Mouse (Mus musculus): ENCODE data around the gene Mecom. TPM values are rescaled to one million over a fixed set of nuclear protein-coding genes. Genes with fewer than 3 reads are reported as not detected.
"Not testable (repeated sequence)": the region's sequence is repeated elsewhere in the genome, so short reads cannot be mapped to it uniquely, and the experiment has no call there.

Mecom gene
- polyA plus RNA-seq (2014; fragmentation: Nextera tagmentation; extraction: Ambion mirVana), result 32.7 and 37.1 TPM in 2 replicates

DNA sequence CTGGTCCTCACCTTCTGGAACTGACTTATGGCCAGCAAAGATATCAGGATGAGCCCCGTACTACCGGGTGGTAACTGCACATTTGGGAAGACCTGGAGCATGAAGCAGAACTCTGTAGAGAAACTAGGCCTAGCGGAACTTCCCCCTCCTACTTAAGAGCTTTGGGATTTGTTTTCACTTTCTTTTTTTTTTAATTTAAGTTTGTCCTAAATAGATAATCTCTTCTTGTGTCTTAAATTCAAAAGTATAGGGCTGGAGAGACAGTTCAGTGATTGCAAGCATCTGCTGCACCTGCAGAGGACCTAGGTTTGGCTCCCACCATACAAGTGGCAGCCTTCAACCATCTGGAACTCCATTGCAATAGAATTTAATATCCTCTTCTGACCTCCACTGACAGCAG lies at the start of gene Mecom:
Gene Mecom, minus strand, starts transcription at position 101 of the 400 bp plus-strand sequence.
- ATAC-seq (ENCODE audit: low FRiP score), result no peak
- H3K27ac ChIP-seq (ENCODE audit: low read depth, low read length), result no peak within 1 kb of the TSS

GRCm38 (mm10) chr3:30597271-30597670 lies 49.5 kb upstream of the Mecom start:
- no peak overlapping the region for H3K9ac ChIP-seq (ENCODE audit: low read length)
- H3K4me1 ChIP-seq (ENCODE audit: control insufficient read depth, insufficient read depth, low read length), result no peaks in the 10 kb centered on the region; the same call in 1 of the 2 replicates
- no peak overlapping the region for H3K27ac ChIP-seq (ENCODE audit: low read depth, low read length)
- DNase-seq (ENCODE audit: low spot score, missing footprints) (no peak), ATAC-seq (ENCODE audit: low FRiP score) (no peak)
- H3K4me3 ChIP-seq (ENCODE audit: low read depth, low read length), result no peak overlapping the region
- no peaks in the 10 kb centered on the region for H3K27me3 ChIP-seq (ENCODE audit: control insufficient read depth, insufficient read depth, low read length)
- H3K9me3 ChIP-seq (ENCODE audit: control insufficient read depth, low read length), result no peaks in the 10 kb centered on the region
- no peak overlapping the region for H3K4me2 ChIP-seq
- H3K36me3 ChIP-seq (ENCODE audit: control insufficient read depth, insufficient read depth, low read length), result no peaks in the 10 kb centered on the region
- WGBS, result 78% methylated on average over 7 of the region's 7 CpGs

More for the DNA sequence above, at the start of gene Mecom:
- H3K4me1 ChIP-seq (ENCODE audit: control insufficient read depth, insufficient read depth, low read length), result no peaks in the 10 kb centered on the region
- no peak within 1 kb of the TSS for H3K4me3 ChIP-seq (ENCODE audit: low read depth, low read length)
- H3K27me3 ChIP-seq (ENCODE audit: control insufficient read depth, insufficient read depth, low read length), result no peaks in the 10 kb centered on the region
- H3K9me3 ChIP-seq (ENCODE audit: control insufficient read depth, low read length), result no peaks in the 10 kb centered on the region
- no peak for DNase-seq (ENCODE audit: low spot score, missing footprints)
- WGBS, result 84% methylated on average over 3 of the region's 3 CpGs
- H3K9ac ChIP-seq (ENCODE audit: low read length), result no peak within 1 kb of the TSS
- H3K4me2 ChIP-seq, result no peak within 1 kb of the TSS
- no peaks in the 10 kb centered on the region for H3K36me3 ChIP-seq (ENCODE audit: control insufficient read depth, insufficient read depth, low read length)

- WGBS, result under 1% methylated on average over 62 of the region's 62 CpGs
- H3K9me3 ChIP-seq (ENCODE audit: control insufficient read depth, low read length), result no peaks in the 10 kb centered on the region
- peak overlapping the region; percentile 70 for H3K4me2 ChIP-seq
- peak; percentile 82 for ATAC-seq (ENCODE audit: low FRiP score)
- peak; percentile 96 for DNase-seq (ENCODE audit: low spot score, missing footprints)
- H3K27ac ChIP-seq (ENCODE audit: low read depth, low read length), result 0 out of 2 replicates have a peak overlapping the region, but pooled peaks have one; percentile 35
- H3K36me3 ChIP-seq (ENCODE audit: control insufficient read depth, insufficient read depth, low read length), result no peaks in the 10 kb centered on the region
- no peaks in the 10 kb centered on the region; the same call in 1 of the 2 replicates for H3K4me1 ChIP-seq (ENCODE audit: control insufficient read depth, insufficient read depth, low read length)
- H3K27me3 ChIP-seq (ENCODE audit: control insufficient read depth, insufficient read depth, low read length), result no peaks in the 10 kb centered on the region
- H3K9ac ChIP-seq (ENCODE audit: low read length), result peak overlapping the region; percentile 80
- peak overlapping the region; percentile 67 for H3K4me3 ChIP-seq (ENCODE audit: low read depth, low read length)
These were observed 47.5 kb upstream of the Mecom start for GRCm38 (mm10) chr3:30595111-30595832.

GRCm38 (mm10) chr3:30593719-30594485 lies 46.1 kb upstream of the Mecom start:
- H3K4me2 ChIP-seq, result no peak overlapping the region
- H3K9ac ChIP-seq (ENCODE audit: low read length), result no peak overlapping the region
- WGBS, result 75% methylated on average over 4 of the region's 4 CpGs
- no peak overlapping the region for H3K27ac ChIP-seq (ENCODE audit: low read depth, low read length)
- H3K36me3 ChIP-seq (ENCODE audit: control insufficient read depth, insufficient read depth, low read length), result no peaks in the 10 kb centered on the region
- no peaks in the 10 kb centered on the region for H3K9me3 ChIP-seq (ENCODE audit: control insufficient read depth, low read length)
- H3K4me3 ChIP-seq (ENCODE audit: low read depth, low read length), result no peak overlapping the region
- no peaks in the 10 kb centered on the region for H3K4me1 ChIP-seq (ENCODE audit: control insufficient read depth, insufficient read depth, low read length)
- ATAC-seq (ENCODE audit: low FRiP score), result no peak
- peak; percentile 84 for DNase-seq (ENCODE audit: low spot score, missing footprints)
- H3K27me3 ChIP-seq (ENCODE audit: control insufficient read depth, insufficient read depth, low read length), result no peaks in the 10 kb centered on the region

DNA sequence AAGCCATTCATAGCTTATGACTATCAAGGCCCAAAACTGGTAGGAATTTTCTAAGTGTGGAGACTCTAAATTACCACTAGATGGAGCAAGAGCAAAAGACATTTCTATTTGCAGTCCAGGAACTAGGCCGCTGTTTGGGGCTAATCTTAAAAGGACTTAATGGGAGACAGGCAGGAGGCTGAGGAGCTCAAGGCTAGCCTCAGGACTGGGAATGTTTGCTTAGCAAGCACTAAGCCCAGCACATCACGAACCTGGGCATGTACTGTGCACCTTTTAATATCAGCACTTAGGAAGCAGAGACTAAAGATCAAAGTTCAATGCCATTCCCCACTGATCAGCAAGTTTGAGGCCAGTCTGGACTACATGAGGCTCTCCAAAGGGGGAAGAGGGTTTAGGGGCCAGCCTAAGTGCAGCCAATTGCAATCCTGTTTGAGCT lies 44.6 kb upstream of the Mecom start:
- Histone ChIP-seq H3K9me3 (ENCODE audit: control insufficient read depth, low read length) (no peaks in the 10 kb centered on the region), H3K4me2 (no peak overlapping the region), H3K4me1 (ENCODE audit: control insufficient read depth, insufficient read depth, low read length) (no peaks in the 10 kb centered on the region), H3K36me3 (ENCODE audit: control insufficient read depth, insufficient read depth, low read length) (no peaks in the 10 kb centered on the region), H3K4me3 (ENCODE audit: low read depth, low read length) (no peak overlapping the region), H3K9ac (ENCODE audit: low read length) (no peak overlapping the region), H3K27ac (ENCODE audit: low read depth, low read length) (no peak overlapping the region), H3K27me3 (ENCODE audit: control insufficient read depth, insufficient read depth, low read length) (no peaks in the 10 kb centered on the region)
- 0% methylated on average over 2 of the region's 2 CpGs for WGBS
- ATAC-seq (ENCODE audit: low FRiP score) (peak; percentile 57), DNase-seq (ENCODE audit: low spot score, missing footprints) (peak; percentile 90)

- H3K4me1 ChIP-seq (ENCODE audit: control insufficient read depth, insufficient read depth, low read length), result no peaks in the 10 kb centered on the region
- H3K36me3 ChIP-seq (ENCODE audit: control insufficient read depth, insufficient read depth, low read length), result no peaks in the 10 kb centered on the region
- DNase-seq (ENCODE audit: low spot score, missing footprints), result no peak
- no peak overlapping the region for H3K9ac ChIP-seq (ENCODE audit: low read length)
- H3K27me3 ChIP-seq (ENCODE audit: control insufficient read depth, insufficient read depth, low read length), result no peaks in the 10 kb centered on the region
- no peak overlapping the region for H3K4me2 ChIP-seq
- no peak overlapping the region for H3K27ac ChIP-seq (ENCODE audit: low read depth, low read length)
- WGBS, result 86% methylated on average over 6 of the region's 6 CpGs
- ATAC-seq (ENCODE audit: low FRiP score), result no peak
- no peaks in the 10 kb centered on the region for H3K9me3 ChIP-seq (ENCODE audit: control insufficient read depth, low read length)
- no peak overlapping the region for H3K4me3 ChIP-seq (ENCODE audit: low read depth, low read length)
These were observed 41.1 kb upstream of the Mecom start for GRCm38 (mm10) chr3:30588865-30589264.

DNA sequence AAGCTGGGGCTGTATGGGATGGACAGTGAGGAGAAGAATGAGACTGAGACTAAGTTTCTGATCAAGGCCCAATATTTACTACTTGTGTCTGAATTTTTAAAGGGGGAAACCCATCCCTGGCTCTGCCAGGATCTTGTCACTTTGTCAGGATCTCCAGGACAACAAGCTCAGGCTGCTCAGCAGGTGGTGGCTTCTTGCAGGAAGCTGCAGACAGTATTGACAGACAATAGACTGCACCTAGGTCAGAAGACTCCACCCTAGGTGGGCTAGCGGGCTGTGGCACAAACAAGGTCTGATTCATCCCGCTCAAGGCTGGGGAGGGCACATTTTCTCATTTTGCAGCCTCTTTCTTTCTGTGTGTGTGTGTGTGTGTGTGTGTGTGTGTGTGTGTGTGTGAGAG lies 25.7 kb upstream of the Mecom start:
- Histone ChIP-seq H3K4me2 (no peak overlapping the region), H3K4me1 (ENCODE audit: control insufficient read depth, insufficient read depth, low read length) (no peaks in the 10 kb centered on the region), H3K4me3 (ENCODE audit: low read depth, low read length) (no peak overlapping the region), H3K9me3 (ENCODE audit: control insufficient read depth, low read length) (no peaks in the 10 kb centered on the region), H3K27ac (ENCODE audit: low read depth, low read length) (no peak overlapping the region), H3K9ac (ENCODE audit: low read length) (no peak overlapping the region), H3K36me3 (ENCODE audit: control insufficient read depth, insufficient read depth, low read length) (no peaks in the 10 kb centered on the region), H3K27me3 (ENCODE audit: control insufficient read depth, insufficient read depth, low read length) (no peaks in the 10 kb centered on the region)
- 9% methylated on average over 2 of the region's 2 CpGs for WGBS
- ATAC-seq (ENCODE audit: low FRiP score) (no peak), DNase-seq (ENCODE audit: low spot score, missing footprints) (peak; percentile 35)

- H3K9ac ChIP-seq (ENCODE audit: low read length); ATAC-seq (ENCODE audit: low FRiP score): not testable (repeated sequence)
- no CpG with 5 or more reads among the region's 2 CpGs for WGBS
These were observed 18.5 kb upstream of the Mecom start for GRCm38 (mm10) chr3:30566333-30566732.

GRCm38 (mm10) chr3:30560677-30561314 lies 13.0 kb upstream of the Mecom start:
- H3K36me3 ChIP-seq (ENCODE audit: control insufficient read depth, insufficient read depth, low read length), result no peaks in the 10 kb centered on the region
- H3K4me1 ChIP-seq (ENCODE audit: control insufficient read depth, insufficient read depth, low read length), result no peaks in the 10 kb centered on the region
- H3K4me2 ChIP-seq, result no peak overlapping the region
- no peak for DNase-seq (ENCODE audit: low spot score, missing footprints)
- H3K4me3 ChIP-seq (ENCODE audit: low read depth, low read length), result no peak overlapping the region
- no peaks in the 10 kb centered on the region for H3K9me3 ChIP-seq (ENCODE audit: control insufficient read depth, low read length)
- H3K9ac ChIP-seq (ENCODE audit: low read length), result no peak overlapping the region
- 53% methylated on average over 6 of the region's 6 CpGs for WGBS
- no peaks in the 10 kb centered on the region for H3K27me3 ChIP-seq (ENCODE audit: control insufficient read depth, insufficient read depth, low read length)
- H3K27ac ChIP-seq (ENCODE audit: low read depth, low read length), result no peak overlapping the region
- no peak for ATAC-seq (ENCODE audit: low FRiP score)

More at GRCm38 (mm10) chr3:30566333-30566732, 18.5 kb upstream of the Mecom start:
- H3K36me3 ChIP-seq (ENCODE audit: control insufficient read depth, insufficient read depth, low read length); H3K9me3 ChIP-seq (ENCODE audit: control insufficient read depth, low read length); H3K27me3 ChIP-seq (ENCODE audit: control insufficient read depth, insufficient read depth, low read length); H3K4me3 ChIP-seq (ENCODE audit: low read depth, low read length); H3K4me2 ChIP-seq; H3K27ac ChIP-seq (ENCODE audit: low read depth, low read length); H3K4me1 ChIP-seq (ENCODE audit: control insufficient read depth, insufficient read depth, low read length); DNase-seq (ENCODE audit: low spot score, missing footprints): not testable (repeated sequence)
